In the genomic region with DNA sequence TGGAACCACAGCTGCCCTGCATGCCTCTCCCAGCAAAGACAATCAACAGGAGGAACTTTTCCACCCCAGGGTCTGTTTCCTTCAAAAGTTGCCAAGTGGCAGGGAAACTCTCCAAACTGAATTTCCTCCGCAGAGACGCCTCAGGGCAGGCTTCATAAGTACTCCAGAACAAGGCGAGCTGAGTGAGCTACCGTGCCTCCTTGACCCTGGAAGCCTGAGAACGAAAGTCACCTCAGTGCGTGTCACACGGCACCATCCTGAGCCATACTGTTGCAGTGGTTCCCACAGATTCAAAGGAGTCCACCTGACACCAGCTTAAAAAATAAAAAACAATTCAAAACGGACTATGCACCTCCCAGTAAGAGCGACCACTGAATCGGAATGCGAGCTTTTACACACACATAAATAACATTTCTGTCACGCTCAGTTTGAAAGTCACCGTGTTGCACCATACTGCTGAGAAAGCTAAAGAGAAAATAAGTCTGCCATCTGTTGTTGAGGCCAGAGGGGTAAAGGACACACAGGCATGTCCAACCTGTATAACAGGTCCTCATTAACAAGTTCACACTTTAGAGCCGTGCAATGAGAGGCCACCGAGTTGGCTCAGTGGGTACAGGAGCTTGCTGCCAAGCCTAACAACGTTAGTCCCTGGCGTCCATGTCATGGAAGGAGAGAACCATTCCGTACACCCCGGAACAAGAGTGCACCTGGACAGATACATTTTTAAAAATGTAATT, we compare ENCODE assay signal across 12 mouse cellular contexts. TPM values are rescaled to one million over a fixed set of nuclear protein-coding genes. Genes with fewer than 3 reads are reported as not detected.
A peak's percentile ranks its signal among the peaks of the same experiment; 100 is the strongest.
DNase-seq lines count a peak whose midpoint lies in the region; ATAC-seq and TF ChIP-seq lines count a peak whose summit lies in the region.
"Had no signal": no experiment of that assay in that cellular context is flagged by ENCODE, and none has a peak within 500 bp of the region (broad histone marks: within the 10 kb centered on the region; RNA-seq: fewer than 3 reads in every experiment).

No protein-coding gene starts in this region.

- 0 out of 2 replicates have a peak overlapping the region, but pooled peaks have one; percentile 4 for H3K27ac ChIP-seq in liver, postnatal 0 days (ENCODE audit: low read depth)
- H3K27ac ChIP-seq in stomach, postnatal 0 days (replicated peaks), result peak overlapping the region; percentile 58
- H3K27ac ChIP-seq: forebrain, embryonic 12.5 days; hindbrain, embryonic 14.5 days had no signal

- no peak overlapping the region for H3K4me2 ChIP-seq in liver, postnatal 0 days (ENCODE audit: low read depth, low read length)
- no peak overlapping the region for H3K4me2 ChIP-seq in stomach, postnatal 0 days (replicated peaks; ENCODE audit: low read depth)
- H3K4me2 ChIP-seq: forebrain, embryonic 12.5 days; hindbrain, embryonic 14.5 days had no signal

- no peak for ATAC-seq in liver, postnatal 0 days
- peak; percentile 64 for ATAC-seq in stomach, postnatal 0 days (ENCODE audit: low FRiP score, low TSS enrichment)

- WGBS in liver, postnatal 0 days (ENCODE audit: insufficient replicate concordance), result 87% methylated on average over 19 of the region's 19 CpGs
- 60% methylated on average over 19 of the region's 19 CpGs for WGBS in stomach, postnatal 0 days

- no peak overlapping the region for H3K9ac ChIP-seq in liver, postnatal 0 days (replicated peaks)
- H3K9ac ChIP-seq in stomach, postnatal 0 days (ENCODE audit: low read length), result no peak overlapping the region
- H3K9ac ChIP-seq: forebrain, embryonic 12.5 days; hindbrain, embryonic 14.5 days had no signal

- no peak for TF ChIP-seq EP300 in liver, postnatal 0 days (IDR thresholded peaks at IDR 0.05; ENCODE audit: low read depth)
- TF ChIP-seq EP300 in stomach, postnatal 0 days (optimal IDR thresholded peaks at IDR 0.05), result no peak

- H3K4me1 ChIP-seq in liver, postnatal 0 days (ENCODE audit: insufficient read depth), result peaks cover 18% of the 10 kb centered on the region
- no peaks in the 10 kb centered on the region for H3K4me1 ChIP-seq in stomach, postnatal 0 days (replicated peaks; ENCODE audit: control insufficient read depth, insufficient read depth)
- H3K4me1 ChIP-seq: forebrain, embryonic 12.5 days had no signal

- no peaks in the 10 kb centered on the region for H3K27me3 ChIP-seq in liver, postnatal 0 days (ENCODE audit: insufficient read depth, low read length)
- H3K27me3 ChIP-seq in stomach, postnatal 0 days (ENCODE audit: control insufficient read depth, insufficient read depth, low read length), result no peaks in the 10 kb centered on the region
- H3K27me3 ChIP-seq: forebrain, embryonic 12.5 days had no signal

- H3K9me3 ChIP-seq in liver, postnatal 0 days (ENCODE audit: low read length), result no peaks in the 10 kb centered on the region
- H3K9me3 ChIP-seq in stomach, postnatal 0 days (ENCODE audit: control insufficient read depth, low read length), result no peaks in the 10 kb centered on the region
- H3K9me3 ChIP-seq: forebrain, embryonic 12.5 days had no signal

- H3K36me3 ChIP-seq in liver, postnatal 0 days (replicated peaks; ENCODE audit: insufficient read depth, low read length), result peaks cover 13% of the 10 kb centered on the region
- H3K36me3 ChIP-seq in stomach, postnatal 0 days (ENCODE audit: control insufficient read depth, insufficient read depth, low read length), result no peaks in the 10 kb centered on the region
- H3K36me3 ChIP-seq: forebrain, embryonic 12.5 days had no signal

- no peak overlapping the region for H3K4me3 ChIP-seq in liver, postnatal 0 days (ENCODE audit: low read depth, low read length)
- H3K4me3 ChIP-seq in stomach, postnatal 0 days (ENCODE audit: low read depth, low read length), result no peak overlapping the region
- H3K4me3 ChIP-seq: forebrain, embryonic 12.5 days had no signal

- TF ChIP-seq CTCF in liver, postnatal 0 days (IDR thresholded peaks at IDR 0.05; ENCODE audit: low read depth), result no peak
- no peak for TF ChIP-seq CTCF in stomach, postnatal 0 days (IDR thresholded peaks at IDR 0.05; ENCODE audit: low read depth)

- peak; percentile 20 for DNase-seq in adrenal gland, postnatal 10 days
- DNase-seq in adrenal gland, postnatal 25 days, result no peak
- DNase-seq in liver, postnatal 0 days, result no peak
- no peak for DNase-seq in liver
- DNase-seq in kidney, postnatal 25 days, result peak; percentile 34 to 61
- no peak for DNase-seq in stomach, postnatal 0 days (ENCODE audit: low spot score)
- DNase-seq in adrenal gland, postnatal 4 days (ENCODE audit: low spot score in 2 of 2), result no peak
- no peak for DNase-seq in spleen, postnatal 4 days (ENCODE audit: low spot score in 2 of 2)
- DNase-seq: embryo, embryonic 11 days; gastrocnemius, postnatal 36 days had no signal

RNA-seq across cellular contexts. Expression of gene Rpl31, which starts 42.6 kb away (rescaled TPM):
- total RNA-seq in adrenal gland, postnatal 10 days (2021), result 100 to 1,000 TPM; 867 to 928 TPM
- total RNA-seq in adrenal gland, postnatal 25 days (2021), result 664 and 759 TPM in 2 replicates
- 306 and 334 TPM in 2 replicates for polyA plus RNA-seq in liver, postnatal 0 days (2015; fragmentation: Nextera tagmentation; extraction: Ambion mirVana)
- polyA plus RNA-seq in stomach, postnatal 0 days (2015; fragmentation: Nextera tagmentation; extraction: Ambion mirVana), result 479 and 554 TPM in 2 replicates
- 1,000 to 10,000 TPM in 1 of 2 experiments, 100 to 1,000 TPM in 1; 986 to 1,037 TPM for total RNA-seq in adrenal gland, postnatal 4 days (2021)

Comparison
In these comparisons a context has a peak if more than half of its experiments do, and no peak if none do; other contexts are left out.
1. DNase-seq: peak in adrenal gland, postnatal 10 days (single experiment) and kidney, postnatal 25 days (2 of 2); none in adrenal gland, postnatal 25 days (single experiment), liver, postnatal 0 days (single experiment), liver (single experiment), stomach, postnatal 0 days (single experiment), adrenal gland, postnatal 4 days (0 of 2) and spleen, postnatal 4 days (0 of 2).